Mouse (Mus musculus): ENCODE results near the gene Gm3012. TPM values are rescaled to one million over a fixed set of nuclear protein-coding genes. Genes with fewer than 3 reads are reported as not detected.
"Not testable (repeated sequence)": the region's sequence is repeated elsewhere in the genome, so short reads cannot be mapped to it uniquely, and the experiment has no call there.

Gene Gm3012
- total RNA-seq (2021) = not detected
- long read RNA-seq = 0 reads

- DNase-seq (ENCODE audit: low spot score in 2 of 2) = not testable (repeated sequence)
Measured at GRCm38 (mm10) chr14:3634212-3634611, at the start of gene Gm3012. Gene Gm3012, plus strand, starts transcription at chr14:3634512.

- not testable (repeated sequence) for DNase-seq (ENCODE audit: low spot score in 2 of 2)
Measured at GRCm38 (mm10) chr14:3651730-3652129, 17.4 kb downstream of the Gm3012 start, which contains the start of gene Gm3020. Gene Gm3020, plus strand, starts transcription at chr14:3652030.

GRCm38 (mm10) chr14:3688483-3688882, 54.2 kb downstream of the Gm3012 start, which contains the start of gene Gm3043:
Gene Gm3043, plus strand, starts transcription at chr14:3688783.
- DNase-seq (ENCODE audit: low spot score in 2 of 2) = not testable (repeated sequence)

Other genes with a start within 250 kb of the Gm3012 start
- not detected for gene Gm10413, start 239.4 kb upstream of the Gm3012 start, total RNA-seq (2021)
- 1 to 10 TPM; 2.5 to 3.4 TPM for gene Gm10409, start 221.9 kb upstream of the Gm3012 start, total RNA-seq (2021)
- gene Gm3005, start 206.4 kb upstream of the Gm3012 start, total RNA-seq (2021) = not detected
- not detected for gene Gm10408, start 185.1 kb upstream of the Gm3012 start, total RNA-seq (2021)
- gene Gm3020, start 17.5 kb downstream of the Gm3012 start, total RNA-seq (2021) = 1 to 10 TPM; 2.5 to 3.4 TPM
- gene Gm3043, start 54.3 kb downstream of the Gm3012 start, total RNA-seq (2021) = not detected
- under 1 TPM; 0.32 to 0.86 TPM for gene Gm3002, start 175.6 kb downstream of the Gm3012 start, total RNA-seq (2021)
- gene Gm3033, start 211.7 kb downstream of the Gm3012 start, total RNA-seq (2021) = not detected
- gene Gm2916, start 249.7 kb downstream of the Gm3012 start, total RNA-seq (2021) = under 1 TPM in 1 of 2 experiments, not detected in 1; 0.18 TPM

Data from layer of hippocampus, adult 18-20 months (tissue).